Mouse (Mus musculus): ENCODE data around the gene Phldb2.

Gene Phldb2

DNA sequence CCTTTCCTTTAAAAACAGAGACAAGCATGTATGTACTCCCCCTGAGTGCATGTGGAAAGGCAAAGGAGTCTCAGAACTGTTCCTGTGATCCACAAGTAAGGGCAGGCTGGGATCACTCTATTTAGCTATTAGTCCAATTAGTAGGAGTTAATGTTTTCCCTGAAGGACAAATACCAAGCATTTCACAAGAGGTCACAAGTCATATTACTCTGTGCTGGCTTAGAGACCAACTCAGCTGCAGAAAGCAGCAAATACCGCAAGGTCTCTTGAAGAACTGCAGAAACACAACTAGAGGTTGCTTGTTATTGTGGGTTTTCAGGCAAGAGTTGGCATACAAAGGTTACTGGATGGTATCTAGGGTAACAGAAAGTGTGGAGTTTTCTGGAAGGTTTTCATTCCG, 59.6 kb downstream of the Phldb2 start:
- DNase-seq (ENCODE audit: low read depth, low spot score), result no peak

DNA sequence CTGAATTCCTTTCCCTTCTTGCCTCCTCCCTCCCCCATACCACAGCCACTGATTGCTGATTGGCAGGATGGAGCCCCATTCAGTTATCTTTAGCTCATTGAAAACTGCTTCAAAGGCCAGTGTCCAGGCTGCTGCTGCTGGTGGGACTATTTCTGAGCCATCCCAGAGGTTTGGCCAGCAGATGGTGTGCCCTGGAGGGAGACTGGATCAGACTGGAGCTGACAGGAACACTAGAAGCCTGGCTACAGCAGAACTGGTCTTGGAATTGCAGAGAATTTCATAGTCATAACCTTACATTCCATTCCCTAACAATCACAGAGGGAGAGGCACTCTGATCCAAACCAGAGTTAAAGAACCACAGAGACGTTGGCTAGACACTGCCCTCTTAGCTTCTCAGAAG, 60.5 kb downstream of the Phldb2 start:
- DNase-seq (ENCODE audit: low read depth, low spot score), result no peak

DNA sequence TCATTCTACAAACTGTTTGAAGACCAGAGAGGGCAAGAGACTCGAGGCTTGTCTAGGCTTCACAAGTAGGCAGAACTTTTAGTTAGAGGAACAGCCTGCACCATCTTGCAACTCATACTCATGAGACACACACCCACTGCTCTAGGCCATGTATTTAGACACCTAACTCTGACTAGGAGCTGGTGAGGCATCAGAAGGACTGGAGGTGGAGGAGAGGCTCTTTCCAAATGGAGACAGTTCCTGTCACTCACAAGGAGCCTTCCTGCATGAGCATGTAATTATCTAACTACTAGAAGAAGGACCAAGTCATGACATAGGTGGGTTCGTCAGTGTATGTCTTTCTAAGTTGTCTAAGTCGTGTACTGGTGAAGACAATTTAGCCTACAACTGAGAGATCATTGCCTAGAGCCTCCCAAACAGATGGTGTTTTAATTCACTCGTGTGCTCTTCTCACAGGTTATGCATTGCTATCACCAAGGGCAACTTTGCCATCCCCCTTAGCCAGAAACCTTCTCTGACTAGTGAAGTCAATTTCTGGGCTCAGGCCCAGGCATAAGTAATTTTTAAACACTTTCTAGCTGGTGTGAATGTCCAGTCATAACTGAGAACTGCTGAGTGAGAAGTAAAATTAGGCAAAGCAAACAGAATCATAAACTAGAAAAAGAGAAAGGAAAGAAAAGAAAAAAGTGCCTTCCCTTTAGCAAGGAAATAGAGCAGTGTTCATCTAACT, 62.8 kb downstream of the Phldb2 start:
- no peak for DNase-seq (ENCODE audit: low read depth, low spot score)

DNA sequence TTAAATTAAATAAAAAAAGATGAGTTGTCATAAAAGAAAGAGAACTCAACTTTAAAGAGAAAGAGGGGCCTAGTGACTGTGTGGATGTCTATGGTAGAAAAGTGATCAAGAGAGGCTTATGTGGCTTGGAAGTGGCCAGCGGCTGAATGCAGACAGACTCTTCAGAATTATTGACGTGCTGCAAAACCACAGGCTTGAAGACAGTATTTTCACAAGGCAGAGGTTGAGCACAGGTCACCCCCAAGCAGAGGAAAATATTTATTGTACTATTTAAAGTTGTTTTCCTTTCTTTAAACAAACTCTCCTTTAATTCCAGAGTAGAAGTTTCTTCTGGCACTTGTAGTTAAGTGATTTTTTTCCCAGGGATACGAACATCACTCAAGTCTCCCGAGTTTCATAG, 63.8 kb downstream of the Phldb2 start:
- no peak for DNase-seq (ENCODE audit: low read depth, low spot score)

DNA sequence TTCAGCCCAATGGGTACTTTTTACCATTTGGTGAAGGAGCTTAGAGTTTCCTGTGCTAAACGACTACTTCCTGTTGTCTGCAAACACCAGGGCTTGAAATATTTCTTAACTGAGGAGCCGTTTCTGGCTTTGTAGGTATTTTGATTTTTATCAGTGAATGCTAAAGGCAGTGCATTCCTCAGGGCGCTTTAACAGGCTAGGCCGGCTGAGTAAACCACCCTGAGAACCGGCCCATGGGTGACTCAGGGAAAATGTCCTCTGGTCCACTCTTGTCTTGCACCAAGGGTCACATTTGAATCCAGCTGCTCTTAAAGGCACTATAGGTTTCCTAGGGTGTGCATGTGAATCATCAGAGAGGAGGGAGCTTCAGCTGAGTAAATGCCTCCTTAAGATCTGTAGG, 66.8 kb downstream of the Phldb2 start:
- peak; percentile 3 for DNase-seq (ENCODE audit: low read depth, low spot score)

DNA sequence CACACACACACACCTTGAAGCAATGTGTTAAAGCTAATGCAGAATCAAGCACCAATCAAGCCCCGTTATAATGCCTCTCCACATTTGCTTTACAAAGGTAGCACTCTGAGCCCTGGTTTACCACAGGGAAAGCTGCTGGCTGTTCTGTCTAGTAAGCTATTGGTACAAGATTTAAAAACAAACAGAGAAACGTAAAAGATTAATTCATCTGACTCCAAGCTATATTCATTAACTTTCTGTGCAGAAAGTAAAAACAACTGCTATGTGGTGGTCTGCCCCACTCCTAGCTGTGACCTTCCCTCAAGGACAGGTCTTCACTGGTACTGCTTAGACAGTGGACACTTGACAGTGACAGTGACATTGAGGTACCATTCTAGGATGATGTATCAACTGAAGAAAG, 69.2 kb downstream of the Phldb2 start:
- no peak for DNase-seq (ENCODE audit: low read depth, low spot score)

DNA sequence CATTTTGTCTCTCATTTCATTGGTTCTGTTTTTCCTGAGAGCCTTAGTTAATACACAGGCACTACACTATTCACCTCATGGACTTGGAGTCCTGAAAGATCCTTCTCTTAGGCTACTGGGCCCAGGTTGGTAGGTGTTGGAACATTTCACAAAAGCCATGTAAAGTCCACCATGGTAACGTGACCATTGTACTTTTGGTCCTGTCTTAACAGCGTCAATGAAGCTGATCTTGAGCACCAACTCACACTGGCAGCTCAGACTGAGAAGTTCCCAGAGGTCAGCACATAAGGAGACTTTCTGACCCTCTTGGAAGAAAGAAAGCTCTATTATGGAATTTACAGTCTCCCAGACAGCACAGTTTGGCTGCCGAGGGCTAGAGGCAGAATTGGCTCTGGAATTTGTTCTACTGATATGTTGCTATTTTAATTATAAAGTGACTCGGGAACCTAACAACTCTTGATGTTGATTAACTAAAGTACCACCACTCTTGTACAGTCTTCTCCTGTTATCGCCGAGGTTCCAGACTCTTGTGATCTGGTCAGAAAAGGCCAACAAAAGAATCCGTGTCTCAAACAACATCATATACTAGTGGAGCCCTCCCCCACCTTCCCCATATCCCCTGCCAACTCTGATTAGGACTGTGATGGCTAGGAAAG, 72.1 kb downstream of the Phldb2 start:
- no peak for DNase-seq (ENCODE audit: low read depth, low spot score)

DNA sequence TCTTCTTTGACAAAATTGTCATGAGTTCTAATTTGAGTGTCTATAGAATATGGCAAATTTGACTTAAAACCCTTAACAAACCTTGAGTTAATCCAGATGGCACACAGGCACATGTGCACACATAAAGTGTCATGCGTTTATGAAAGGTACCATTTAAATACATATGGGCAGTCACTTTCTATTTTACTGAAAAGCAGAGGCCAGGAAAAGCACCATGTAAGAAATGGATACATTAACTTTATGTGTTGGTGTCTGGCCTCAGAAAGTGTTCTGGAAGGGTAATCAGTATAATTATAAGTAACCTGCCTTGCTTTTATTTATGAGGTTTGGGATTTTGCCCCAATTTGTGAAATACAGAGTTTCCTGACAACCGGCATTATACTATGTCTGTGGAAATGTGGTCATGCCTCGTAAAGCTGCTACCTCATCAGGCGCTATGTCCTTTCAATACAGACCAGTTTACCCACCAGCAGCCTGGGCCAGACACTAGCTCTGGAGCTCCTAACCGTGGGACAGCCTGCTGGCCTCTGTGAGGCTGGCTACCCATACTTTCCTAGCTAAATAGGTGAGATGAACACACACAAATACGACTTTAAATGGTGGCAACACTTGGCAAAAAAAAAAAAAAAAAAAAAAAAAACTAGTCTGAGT, 73.2 kb downstream of the Phldb2 start:
- no peak for DNase-seq (ENCODE audit: low read depth, low spot score)

DNA sequence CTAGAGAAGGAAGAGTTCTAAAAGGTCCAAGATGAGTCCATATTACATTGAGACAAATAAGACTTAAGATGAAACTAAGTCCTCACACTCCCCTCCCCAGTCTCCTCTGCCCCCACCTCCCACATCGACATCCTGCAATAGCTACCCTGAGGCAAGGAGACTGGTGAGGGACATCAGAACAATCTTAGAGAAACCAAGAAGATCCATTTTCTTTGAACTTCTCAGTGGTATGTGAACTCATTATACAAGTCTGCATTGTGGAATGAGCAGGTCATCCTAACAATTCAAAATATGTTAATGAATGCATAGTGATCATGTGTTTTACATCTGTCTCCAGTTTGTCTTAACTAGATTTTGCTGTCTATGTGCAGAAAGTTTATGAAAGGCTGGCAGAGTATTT, 75.7 kb downstream of the Phldb2 start:
- no peak for DNase-seq (ENCODE audit: low read depth, low spot score)

DNA sequence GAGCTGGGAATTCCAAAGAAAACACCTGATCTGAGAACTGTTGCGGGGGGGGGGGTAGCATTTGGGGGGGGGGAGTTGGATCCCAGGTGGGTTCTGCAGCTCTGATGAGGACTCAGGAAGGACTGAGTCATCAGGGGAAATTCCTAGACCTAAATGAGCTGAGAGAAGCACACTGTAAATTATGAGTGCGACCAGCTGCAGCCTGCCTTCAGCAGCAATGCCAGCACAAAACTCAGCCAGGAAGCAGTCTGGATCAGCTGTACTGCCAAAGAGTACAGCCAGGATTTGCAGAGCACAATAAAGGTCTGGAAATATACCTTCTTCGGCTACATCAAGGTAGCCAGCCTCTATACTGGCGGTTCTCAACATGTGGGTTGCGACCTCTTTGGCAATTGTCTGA, 76.2 kb downstream of the Phldb2 start:
- DNase-seq (ENCODE audit: low read depth, low spot score), result no peak

DNA sequence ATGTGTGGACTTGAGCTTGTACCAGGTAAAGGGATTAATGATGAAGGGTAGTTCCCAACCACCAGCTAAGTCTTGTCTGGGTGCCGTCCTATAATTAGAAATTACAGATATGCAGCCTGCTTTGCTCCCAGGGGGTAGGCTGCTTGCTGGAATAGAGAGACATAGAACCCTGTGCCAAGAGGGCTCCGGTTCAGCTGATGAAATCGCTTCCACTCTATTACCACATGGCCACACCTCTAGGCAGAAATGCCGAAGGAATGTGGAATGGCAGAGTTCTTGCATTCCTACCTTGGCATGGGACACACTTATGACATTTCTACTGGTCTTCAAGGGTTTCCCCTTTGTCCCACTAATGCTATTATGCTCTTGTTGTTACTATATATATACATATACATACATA, 80.0 kb downstream of the Phldb2 start:
- DNase-seq (ENCODE audit: low read depth, low spot score), result no peak

DNA sequence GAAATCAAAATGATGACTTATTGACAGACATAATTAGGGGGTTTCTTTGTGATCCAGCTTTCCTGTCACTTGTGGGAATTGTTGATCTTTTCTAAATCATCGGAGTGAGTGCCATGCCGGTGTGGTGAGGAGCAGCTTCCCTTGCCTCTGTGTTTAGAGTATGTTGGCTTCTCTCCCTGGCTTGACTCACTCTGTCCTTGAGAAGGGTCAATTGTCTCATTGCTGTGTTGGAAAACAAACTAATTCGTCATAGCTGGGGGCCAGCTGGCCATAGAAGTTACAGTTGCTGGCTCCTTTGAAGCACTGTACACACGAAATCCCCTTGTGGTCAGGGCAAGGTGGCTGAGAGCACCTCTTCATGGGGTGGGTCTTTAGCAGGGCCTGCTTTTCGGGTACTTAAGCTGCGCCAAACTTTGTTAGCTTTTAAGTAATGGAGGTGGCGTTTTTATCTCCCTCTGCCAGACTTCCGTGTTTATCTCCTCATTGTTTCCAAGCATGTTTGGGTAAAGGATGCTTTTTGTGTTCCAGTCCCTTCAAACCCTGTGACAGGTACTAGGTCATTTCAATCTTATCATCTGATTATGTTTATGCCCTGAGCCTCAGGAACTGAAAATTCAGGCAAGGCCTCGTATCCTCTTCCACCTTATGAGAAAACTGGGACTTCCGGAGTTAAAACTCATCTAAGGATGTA, 82.0 kb downstream of the Phldb2 start:
- DNase-seq (ENCODE audit: low read depth, low spot score), result no peak

DNA sequence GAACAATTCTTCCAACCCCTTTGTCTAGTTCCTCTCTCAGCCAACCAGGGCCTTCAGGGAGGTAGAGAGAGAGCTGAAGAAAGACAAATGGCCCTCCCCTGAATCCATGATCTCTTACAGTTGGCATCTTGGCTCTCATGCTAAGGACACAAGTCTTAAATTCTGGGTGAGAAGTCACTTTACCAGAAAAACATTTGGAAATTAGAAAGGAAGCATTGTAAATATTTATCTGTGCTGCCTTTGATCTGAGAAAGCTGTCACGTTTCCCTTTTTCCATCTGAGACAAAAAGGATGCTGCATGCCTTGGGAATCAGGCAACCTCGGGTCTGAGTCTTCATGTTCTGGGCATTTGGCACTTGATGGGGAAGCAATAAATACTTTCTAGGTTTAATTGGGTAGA, 82.7 kb downstream of the Phldb2 start:
- no peak for DNase-seq (ENCODE audit: low read depth, low spot score)

DNA sequence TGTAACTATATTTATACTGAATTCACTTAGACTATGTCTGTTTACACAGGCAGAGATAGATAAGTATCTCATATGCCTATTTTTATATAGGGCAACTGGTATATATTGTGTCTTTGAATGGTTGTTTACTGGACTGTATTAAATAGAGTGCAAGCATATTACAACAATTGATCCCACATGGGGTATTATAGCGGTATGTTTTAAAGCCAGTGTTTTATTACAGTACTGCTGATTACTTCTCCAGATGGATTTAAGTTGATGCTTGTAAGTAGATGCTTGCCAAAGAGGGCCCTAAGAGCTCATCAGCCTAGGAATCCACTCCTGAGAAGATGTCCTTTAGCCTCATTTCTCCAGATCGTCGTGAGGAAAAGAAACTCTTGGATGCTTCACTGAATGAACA, 84.4 kb downstream of the Phldb2 start:
- DNase-seq (ENCODE audit: low read depth, low spot score), result no peak

DNA sequence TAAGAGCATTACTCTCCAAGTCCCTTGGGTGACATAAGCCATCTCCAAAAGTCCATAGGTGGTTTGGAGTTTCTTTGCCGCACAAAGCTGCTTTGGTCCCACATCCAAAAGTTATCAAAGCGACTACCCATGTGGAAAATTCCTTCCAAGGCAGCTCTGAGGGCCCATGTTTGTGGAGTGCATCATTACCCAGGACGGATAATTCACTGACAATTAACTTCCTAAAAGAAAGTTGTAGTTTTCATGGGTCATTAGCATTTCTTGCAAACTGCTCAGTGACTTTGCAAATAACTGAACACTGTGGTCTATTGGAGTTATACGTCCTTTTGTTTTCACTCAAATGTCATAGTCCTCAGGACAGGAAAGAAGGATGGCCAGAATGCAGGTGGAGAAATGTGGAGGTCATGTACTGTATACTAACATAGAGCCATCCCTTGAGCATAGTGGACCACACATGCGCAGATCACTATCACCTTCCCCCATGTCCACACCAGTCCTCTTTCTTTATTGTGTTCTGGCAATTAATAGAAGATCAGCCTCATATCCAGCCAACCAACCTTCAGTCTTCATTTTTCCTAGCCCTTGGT, 96.0 kb downstream of the Phldb2 start:
- DNase-seq (ENCODE audit: low read depth, low spot score), result no peak

DNA sequence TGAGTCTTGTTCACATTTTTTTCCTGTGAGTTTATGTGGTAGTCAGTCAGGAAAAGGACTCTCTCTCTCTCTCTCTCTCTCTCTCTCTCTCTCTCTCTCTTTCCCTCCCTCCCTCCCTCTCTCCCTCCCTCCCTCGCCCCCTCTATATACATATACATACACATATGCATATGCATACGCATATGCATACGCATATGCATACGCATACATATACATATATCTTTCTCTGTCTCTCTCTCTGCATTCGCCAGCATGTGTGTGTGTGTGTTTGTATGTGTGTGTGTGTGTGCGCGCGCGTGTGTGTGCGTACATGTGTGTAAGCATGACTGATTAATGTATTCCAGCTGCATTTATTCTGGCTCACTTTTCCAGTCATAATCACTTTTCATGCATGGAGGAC, 98.9 kb downstream of the Phldb2 start:
- DNase-seq (ENCODE audit: low read depth, low spot score), result no peak

DNA sequence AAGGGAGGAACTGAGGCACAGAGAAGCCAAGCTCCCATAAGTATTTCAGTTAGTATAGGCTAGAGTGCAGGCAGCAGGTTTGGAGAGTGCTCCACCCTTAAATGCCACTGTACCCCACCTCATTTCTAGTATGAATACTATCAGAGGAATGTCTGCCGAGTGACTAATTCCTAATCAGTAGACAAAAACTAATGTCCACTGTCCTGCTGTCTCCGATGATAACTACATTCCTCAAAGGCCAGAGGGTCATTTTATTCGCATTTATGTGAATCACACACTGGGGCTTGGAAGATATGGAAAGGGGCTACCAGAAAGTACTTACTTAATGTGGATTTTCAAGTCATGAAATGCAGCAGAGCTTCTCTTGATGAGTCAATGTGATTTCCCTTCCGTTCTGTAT, 104.4 kb downstream of the Phldb2 start:
- no peak for DNase-seq (ENCODE audit: low read depth, low spot score)

DNA sequence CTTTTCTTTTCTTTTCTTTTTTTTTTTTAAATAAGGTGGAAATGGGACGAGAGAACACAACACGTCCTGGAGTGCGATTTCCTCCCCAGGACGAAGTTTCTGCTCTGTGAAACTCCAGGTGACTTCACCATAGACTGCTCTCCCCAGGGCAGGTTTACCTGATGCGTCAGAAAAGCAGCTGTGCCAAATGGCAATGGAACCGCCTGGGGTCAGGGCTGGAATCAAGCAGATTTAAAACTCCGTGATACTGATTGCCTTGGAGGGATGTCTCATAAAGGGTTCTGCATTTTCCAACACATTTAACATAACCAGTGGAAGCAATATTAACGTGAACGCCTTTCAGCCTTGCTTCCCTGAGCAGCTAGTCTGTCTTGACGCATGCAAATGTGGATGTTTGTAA, 108.5 kb downstream of the Phldb2 start:
- DNase-seq (ENCODE audit: low read depth, low spot score), result no peak

DNA sequence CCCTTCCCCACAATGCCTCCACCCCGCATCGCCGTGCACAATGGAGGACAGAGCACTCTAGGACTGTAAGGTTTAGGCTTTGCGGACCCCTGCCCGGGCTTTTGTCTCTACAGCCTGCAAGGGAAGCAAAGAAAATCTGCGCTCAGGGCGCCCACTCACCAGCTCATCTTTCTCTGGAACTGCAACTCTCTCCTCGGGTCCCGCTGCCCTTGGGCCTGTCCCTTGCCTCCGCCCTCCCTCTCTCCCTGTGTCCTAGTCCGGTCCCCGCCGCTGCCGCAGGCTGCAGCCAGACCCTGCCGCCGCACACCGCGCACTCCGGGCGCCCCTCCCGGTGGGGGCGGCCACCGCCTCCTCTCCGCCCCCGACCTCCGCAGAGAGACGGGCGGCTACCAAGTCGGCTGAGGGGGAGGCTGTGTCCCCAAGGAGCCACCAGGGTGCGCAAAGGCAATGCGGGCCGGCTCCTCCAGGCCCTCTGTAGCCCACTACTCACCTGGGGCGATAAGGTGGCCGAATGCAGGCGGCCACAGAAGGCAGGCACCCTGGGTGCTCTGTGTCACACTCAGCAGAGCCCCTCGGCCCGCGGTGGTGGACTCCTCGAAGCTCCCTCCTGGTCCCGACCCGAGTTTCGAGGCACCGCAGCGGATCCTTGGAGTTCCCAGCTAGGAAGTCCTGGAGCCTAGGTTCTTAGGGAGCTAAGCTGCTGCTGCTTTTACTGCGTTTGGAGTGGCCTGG, 109.2 kb downstream of the Phldb2 start:
- peak; percentile 64 for DNase-seq (ENCODE audit: low read depth, low spot score)

DNA sequence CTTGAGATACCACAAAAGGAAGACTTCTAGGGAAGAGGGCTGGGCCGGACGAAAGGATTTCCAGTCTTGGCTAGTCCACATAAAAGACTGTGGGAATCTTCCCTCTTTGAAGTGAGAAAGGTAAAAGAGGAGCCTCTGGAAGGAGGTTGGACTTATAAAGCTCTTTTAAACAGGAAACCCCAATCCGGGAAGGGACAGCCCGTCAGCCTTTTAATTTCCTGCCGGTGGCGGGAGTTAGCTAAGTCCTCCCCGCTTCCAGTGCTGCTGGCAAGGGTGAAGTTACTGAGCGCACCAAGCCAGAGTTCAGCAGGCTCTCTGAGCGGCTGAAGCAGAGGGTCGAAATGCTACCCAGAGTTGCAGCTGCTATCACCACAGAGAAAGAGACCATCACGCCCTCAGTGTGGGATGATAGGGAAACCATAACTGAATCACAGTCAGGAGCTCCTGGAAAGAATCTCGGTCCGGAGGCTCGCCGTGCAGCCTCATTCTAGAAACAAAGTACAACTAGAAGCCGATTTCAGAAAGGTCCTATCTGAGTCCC, 110.0 kb downstream of the Phldb2 start:
- peak; percentile 13 for DNase-seq (ENCODE audit: low read depth, low spot score)

DNA sequence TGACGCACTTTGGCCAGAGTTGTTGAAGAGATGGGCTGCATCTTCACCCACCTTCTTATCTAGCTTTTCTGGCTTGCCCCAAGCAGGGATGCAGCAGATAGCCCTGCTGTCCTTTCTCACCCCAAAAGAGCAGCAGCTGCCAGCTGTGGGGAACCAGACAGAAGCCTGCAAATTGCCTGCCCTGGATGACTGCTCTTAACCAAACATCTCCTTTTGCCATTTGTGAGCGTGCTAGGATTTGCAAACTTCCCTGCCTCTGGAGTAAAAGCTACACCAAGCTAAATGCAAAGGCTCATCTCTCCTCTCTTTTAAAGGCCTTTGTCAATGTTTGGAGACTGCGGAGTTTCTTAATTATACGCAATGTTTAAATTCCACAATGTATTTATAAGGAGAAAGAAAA, 111.0 kb downstream of the Phldb2 start:
- no peak for DNase-seq (ENCODE audit: low read depth, low spot score)
